Mouse (Mus musculus): ENCODE data around the gene Cyp3a13. TPM values are rescaled to one million over a fixed set of nuclear protein-coding genes. Genes with fewer than 3 reads are reported as not detected.
"Not testable (repeated sequence)": the region's sequence is repeated elsewhere in the genome, so short reads cannot be mapped to it uniquely, and the experiment has no call there.

Gene Cyp3a13
- total and polyA plus RNA-seq, 3 experiments = not detected

- TF ChIP-seq USF1 (IDR thresholded peaks at IDR 0.05; ENCODE audit: low read depth, low read length) (no peak), JUND (IDR thresholded peaks at IDR 0.05; ENCODE audit: low read depth, low read length) (no peak), ELF1 (IDR thresholded peaks at IDR 0.05; ENCODE audit: low read depth, low read length) (no peak), MYB (IDR thresholded peaks at IDR 0.05; ENCODE audit: low read depth, low read length) (no peak), CHD2 (IDR thresholded peaks at IDR 0.05; ENCODE audit: low read length) (no peak), UBTF (IDR thresholded peaks at IDR 0.05; ENCODE audit: borderline replicate concordance, insufficient read depth, low read depth, low read length) (no peak), ETS1 (IDR thresholded peaks at IDR 0.05; ENCODE audit: low read depth, low read length) (no peak), RAD21 (IDR thresholded peaks at IDR 0.05; ENCODE audit: low read depth, low read length) (peak; percentile 59), MAFK (IDR thresholded peaks at IDR 0.05; ENCODE audit: borderline replicate concordance, low read depth, low read length) (no peak), SIN3A (IDR thresholded peaks at IDR 0.05; ENCODE audit: low read length) (no peak), ZKSCAN1 (IDR thresholded peaks at IDR 0.05; ENCODE audit: low read depth, low read length) (no peak), E2F4 (IDR thresholded peaks at IDR 0.05; ENCODE audit: borderline replicate concordance, low read depth, low read length) (no peak), MAZ (IDR thresholded peaks at IDR 0.05; ENCODE audit: low read depth, low read length) (no peak), POLR2A (IDR thresholded peaks at IDR 0.05; ENCODE audit: control insufficient read depth in 1 of 2, insufficient read depth in 1 of 2, low read depth in 1 of 2, low read length in 2 of 2, poor library complexity in 1 of 2) (no peak), USF2 (IDR thresholded peaks at IDR 0.05; ENCODE audit: borderline replicate concordance in 1 of 2, insufficient read depth in 1 of 2, low read depth in 1 of 2, low read length in 2 of 2) (no peak)
Measured at GRCm38 (mm10) chr5:137937238-137937637, 15.8 kb upstream of the Cyp3a13 start (continued).

- no peaks in the 10 kb centered on the region for H3K4me1 ChIP-seq (ENCODE audit: control insufficient read depth in 1 of 2, insufficient read depth in 2 of 2, low read length in 2 of 2)
- no peaks in the 10 kb centered on the region for H3K79me2 ChIP-seq (ENCODE audit: control insufficient read depth, insufficient read depth, low read length, poor library complexity)
- TF ChIP-seq MYC (IDR thresholded peaks at IDR 0.05; ENCODE audit: low read depth, low read length) (no peak), RCOR1 (IDR thresholded peaks at IDR 0.05; ENCODE audit: low read depth, low read length) (no peak), GATA1 (IDR thresholded peaks at IDR 0.05; ENCODE audit: low read depth, low read length) (no peak), CHD2 (IDR thresholded peaks at IDR 0.05; ENCODE audit: low read length) (no peak), SMC3 (IDR thresholded peaks at IDR 0.05; ENCODE audit: low read depth, low read length) (no peak), TCF12 (IDR thresholded peaks at IDR 0.05; ENCODE audit: low read depth, low read length) (no peak), ELF1 (IDR thresholded peaks at IDR 0.05; ENCODE audit: low read depth, low read length) (no peak), HCFC1 (IDR thresholded peaks at IDR 0.05; ENCODE audit: low read depth, low read length) (no peak), JUND (IDR thresholded peaks at IDR 0.05; ENCODE audit: low read depth, low read length) (no peak), SIN3A (IDR thresholded peaks at IDR 0.05; ENCODE audit: low read length) (no peak), MXI1 (IDR thresholded peaks at IDR 0.05; ENCODE audit: low read depth, low read length) (no peak), KAT2A (conservative IDR thresholded peaks at IDR 0.05; ENCODE audit: low read depth, low read length) (no peak)
- no peak for DNase-seq (ENCODE audit: low read depth, low spot score)
- no peak overlapping the region for H3K27ac ChIP-seq (ENCODE audit: control insufficient read depth, low read depth, low read length)
- no peaks in the 10 kb centered on the region for H3K9me3 ChIP-seq (replicated peaks; ENCODE audit: insufficient read depth, low read length)
- H3K4me3 ChIP-seq (ENCODE audit: control insufficient read depth in 1 of 2, insufficient read depth in 1 of 2, low read depth in 2 of 2, low read length in 2 of 2) = no peak overlapping the region
- peaks cover 0 to 2% of the 10 kb centered on the region in 2 experiments; a peak in 2 of 4 replicates for H3K27me3 ChIP-seq (ENCODE audit: control insufficient read depth in 1 of 2, insufficient read depth in 2 of 2, low read length in 2 of 2)
- no peak overlapping the region for H3K9ac ChIP-seq (ENCODE audit: control insufficient read depth, low read depth, low read length, poor library complexity, severe bottlenecking)
- H3K36me3 ChIP-seq (ENCODE audit: control insufficient read depth in 1 of 2, insufficient read depth in 2 of 2, low read length in 2 of 2) = no peaks in the 10 kb centered on the region
Measured at GRCm38 (mm10) chr5:137936486-137936885, 15.1 kb upstream of the Cyp3a13 start.

DNA sequence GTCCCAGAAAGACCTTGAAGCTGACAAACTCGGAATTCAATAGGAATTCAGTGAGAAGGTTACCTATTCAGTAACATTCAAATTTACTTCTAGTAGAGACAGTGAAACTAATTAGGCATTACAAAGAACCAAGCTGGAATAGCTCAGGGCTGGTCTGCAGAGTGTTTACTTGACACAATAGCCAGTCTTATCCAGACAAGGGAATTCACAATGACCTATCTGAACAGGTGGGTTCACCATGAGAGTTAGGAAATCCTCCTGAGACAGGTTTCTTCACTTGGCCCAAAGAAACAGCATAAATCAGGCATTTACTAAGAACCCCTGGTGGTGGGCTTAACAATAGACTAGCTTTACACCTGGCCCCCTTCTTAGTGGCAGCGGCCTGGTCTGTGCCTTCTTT is 12.5 kb upstream of the Cyp3a13 start:
- H3K4me1 ChIP-seq (ENCODE audit: control insufficient read depth in 1 of 2, insufficient read depth in 2 of 2, low read length in 2 of 2); H3K27me3 ChIP-seq (ENCODE audit: control insufficient read depth in 1 of 2, insufficient read depth in 2 of 2, low read length in 2 of 2); H3K4me3 ChIP-seq (ENCODE audit: control insufficient read depth in 1 of 2, insufficient read depth in 1 of 2, low read depth in 2 of 2, low read length in 2 of 2); H3K36me3 ChIP-seq (ENCODE audit: control insufficient read depth in 1 of 2, insufficient read depth in 2 of 2, low read length in 2 of 2); DNase-seq (ENCODE audit: low read depth, low spot score); H3K79me2 ChIP-seq (ENCODE audit: control insufficient read depth, insufficient read depth, low read length, poor library complexity); H3K9me3 ChIP-seq (replicated peaks; ENCODE audit: insufficient read depth, low read length); H3K27ac ChIP-seq (ENCODE audit: control insufficient read depth, low read depth, low read length); H3K9ac ChIP-seq (ENCODE audit: control insufficient read depth, low read depth, low read length, poor library complexity, severe bottlenecking): not testable (repeated sequence)

All from MEL (cell line).